Mouse (Mus musculus) lung, postnatal 0 days (tissue): ENCODE measurements around the gene Dph5. TPM values are rescaled to one million over a fixed set of nuclear protein-coding genes. Genes with fewer than 3 reads are reported as not detected.

Source experiments
- ATAC-seq: fragments of 200-750 bp; cut with Nextera tagmentation; 2 replicates; pipeline ENCODE4 v1.8.0; 2017; ENCODE audit warnings: moderate library complexity
- DNase-seq: peaks from one replicate; pipeline ENCODE4 v3.0.0-alpha.2; 2016; ENCODE audit warnings: low spot score
- H3K27ac ChIP-seq: fragments of 300-500 bp; sonication (generic); 2 replicates; pipeline ENCODE4 v1.5.1; 2014; ENCODE audit warnings: antibody characterized with exemption, mild to moderate bottlenecking, low read length, mixed read lengths
- H3K27me3 ChIP-seq: fragments of 300-500 bp; sonication (generic); replicated peaks from 2 replicates; pipeline ENCODE4 v1.6.1; 2014; ENCODE audit warnings: low read length, mixed read lengths; ENCODE audit not compliant: insufficient read depth
- H3K36me3 ChIP-seq: fragments of 300-500 bp; sonication (generic); 2 replicates; pipeline ENCODE4 v1.6.1; 2014; ENCODE audit warnings: low read length, mixed read lengths; ENCODE audit not compliant: insufficient read depth
- H3K4me1 ChIP-seq: fragments of 300-500 bp; sonication (generic); 2 replicates; pipeline ENCODE4 v1.6.1; 2014; ENCODE audit warnings: antibody characterized with exemption, low read depth, low read length, mixed read lengths; ENCODE audit not compliant: insufficient read depth
- H3K4me2 ChIP-seq: fragments of 300-500 bp; sonication (generic); replicated peaks from 2 replicates; pipeline ENCODE4 v1.6.1; 2014; ENCODE audit warnings: low read depth, mild to moderate bottlenecking, low read length, moderate library complexity, mixed read lengths
- H3K4me3 ChIP-seq: fragments of 300-500 bp; sonication (generic); 2 replicates; pipeline ENCODE4 v1.5.1; 2014; ENCODE audit warnings: low read depth, low read length
- H3K9ac ChIP-seq: fragments of 300-500 bp; sonication (generic); replicated peaks from 2 replicates; pipeline ENCODE4 v1.6.1; 2014; ENCODE audit warnings: low read depth, mild to moderate bottlenecking
- H3K9me3 ChIP-seq: fragments of 300-500 bp; sonication (generic); 2 replicates; pipeline ENCODE4 v1.6.1; 2016; ENCODE audit warnings: low read length, mixed read lengths
- CTCF ChIP-seq: IDR thresholded peaks from 2 replicates; pipeline ENCODE4 v1.5.1; 2016; ENCODE audit warnings: antibody characterized with exemption, mild to moderate bottlenecking
- EP300 ChIP-seq: IDR thresholded peaks from 2 replicates; pipeline ENCODE4 v1.6.1; 2016; ENCODE audit warnings: antibody characterized with exemption, mild to moderate bottlenecking, control low read depth
- WGBS: fragments of 180-500 bp; shearing (Covaris S2); extraction: QIAGEN DNeasy Blood & Tissue Kit; methylation state at CpG from one replicate; pipeline ENCODE4 v1.1.7; 2014; 5-methylcytosine and 5-hydroxymethylcytosine counted together
- polyA plus RNA-seq: library from polyadenylated mRNA; unstranded; fragments of >200 nt; fragmentation: Nextera tagmentation; extraction: Ambion mirVana; gene quantifications from 2 replicates; pipeline ENCODE4 v1.2.1, GENCODE M21; 2015

Gene Dph5
- polyA plus RNA-seq, 1 experiment from 2014 or later: 12.6 TPM

DNA sequence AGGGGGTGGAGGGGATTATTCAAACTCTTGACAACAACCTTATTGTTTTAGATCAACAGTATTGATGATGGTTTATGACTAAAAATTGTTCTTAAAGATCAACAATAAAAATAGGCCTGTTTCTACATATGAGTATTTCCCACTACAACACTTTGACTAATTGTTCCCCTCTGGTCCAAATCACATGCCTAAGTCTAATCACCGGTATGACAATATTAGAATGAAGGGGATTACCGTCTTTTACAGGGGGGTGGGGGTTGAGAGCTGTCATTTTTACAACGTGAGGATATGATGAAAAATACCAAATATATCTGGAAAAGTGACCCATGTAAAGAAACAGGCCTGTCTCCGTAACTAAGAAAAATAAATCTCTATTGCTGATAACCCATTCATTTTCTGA is 24.1 kb upstream of the Dph5 start:
- 61% methylated on average over 4 of the region's 4 CpGs for WGBS
- H3K9me3 ChIP-seq: no peaks in the 10 kb centered on the region
- ATAC-seq (no peak), DNase-seq (no peak)
- H3K36me3 ChIP-seq: no peaks in the 10 kb centered on the region
- no peaks in the 10 kb centered on the region for H3K4me1 ChIP-seq
- no peak overlapping the region for H3K27ac ChIP-seq
- no peak for TF ChIP-seq CTCF
- TF ChIP-seq EP300: no peak
- no peak overlapping the region for H3K4me2 ChIP-seq
- no peak overlapping the region for H3K4me3 ChIP-seq
- H3K27me3 ChIP-seq: no peaks in the 10 kb centered on the region
- no peak overlapping the region for H3K9ac ChIP-seq

DNA sequence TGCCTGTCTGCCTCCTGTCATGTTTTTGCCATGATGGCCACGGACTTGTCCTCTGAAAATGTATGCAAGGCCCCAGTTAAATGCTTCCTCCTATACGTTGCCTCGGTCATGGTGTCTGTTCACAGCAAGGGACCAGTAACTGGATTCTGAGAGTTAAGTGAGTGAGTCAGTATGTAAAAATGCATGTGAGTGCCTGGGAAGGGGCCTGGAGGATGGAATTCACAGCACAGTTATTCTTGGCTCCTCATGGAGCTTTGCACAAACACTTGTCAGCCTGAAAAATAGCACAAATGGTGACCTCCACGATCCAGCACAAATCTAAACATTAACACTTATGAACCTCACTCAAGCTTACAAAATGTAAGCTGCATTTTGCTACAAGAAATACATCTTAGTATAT is 20.5 kb upstream of the Dph5 start:
- no peak overlapping the region for H3K4me3 ChIP-seq
- TF ChIP-seq CTCF (no peak), EP300 (no peak)
- H3K4me2 ChIP-seq: no peak overlapping the region
- H3K27ac ChIP-seq: no peak overlapping the region
- 28% methylated on average over 4 of the region's 4 CpGs for WGBS
- H3K27me3 ChIP-seq: no peaks in the 10 kb centered on the region
- no peaks in the 10 kb centered on the region for H3K9me3 ChIP-seq
- ATAC-seq: peak; percentile 41; the same call in 1 of the 2 replicates
- H3K4me1 ChIP-seq: no peaks in the 10 kb centered on the region
- H3K36me3 ChIP-seq: no peaks in the 10 kb centered on the region
- H3K9ac ChIP-seq: no peak overlapping the region
- DNase-seq: peak; percentile 18

GRCm38 (mm10) chr3:115867901-115868300 is 19.7 kb upstream of the Dph5 start:
- ATAC-seq (no peak), DNase-seq (no peak)
- Histone ChIP-seq H3K9me3 (no peaks in the 10 kb centered on the region), H3K4me3 (no peak overlapping the region), H3K27ac (no peak overlapping the region), H3K9ac (no peak overlapping the region), H3K27me3 (no peaks in the 10 kb centered on the region), H3K36me3 (no peaks in the 10 kb centered on the region), H3K4me1 (no peaks in the 10 kb centered on the region), H3K4me2 (no peak overlapping the region)
- TF ChIP-seq EP300: no peak
- TF ChIP-seq CTCF: no peak
- 63% methylated on average over 1 of the region's 1 CpGs for WGBS

GRCm38 (mm10) chr3:115869360-115869759 is 18.3 kb upstream of the Dph5 start:
- no peak overlapping the region for H3K27ac ChIP-seq
- no peaks in the 10 kb centered on the region for H3K4me1 ChIP-seq
- DNase-seq (no peak), ATAC-seq (no peak)
- no peaks in the 10 kb centered on the region for H3K9me3 ChIP-seq
- H3K9ac ChIP-seq: no peak overlapping the region
- 33% methylated on average over 2 of the region's 2 CpGs for WGBS
- no peak overlapping the region for H3K4me2 ChIP-seq
- no peaks in the 10 kb centered on the region for H3K36me3 ChIP-seq
- no peak for TF ChIP-seq EP300
- H3K27me3 ChIP-seq: no peaks in the 10 kb centered on the region
- no peak overlapping the region for H3K4me3 ChIP-seq

GRCm38 (mm10) chr3:115875551-115875950 is 12.1 kb upstream of the Dph5 start:
- TF ChIP-seq EP300 (no peak), CTCF (no peak)

DNA sequence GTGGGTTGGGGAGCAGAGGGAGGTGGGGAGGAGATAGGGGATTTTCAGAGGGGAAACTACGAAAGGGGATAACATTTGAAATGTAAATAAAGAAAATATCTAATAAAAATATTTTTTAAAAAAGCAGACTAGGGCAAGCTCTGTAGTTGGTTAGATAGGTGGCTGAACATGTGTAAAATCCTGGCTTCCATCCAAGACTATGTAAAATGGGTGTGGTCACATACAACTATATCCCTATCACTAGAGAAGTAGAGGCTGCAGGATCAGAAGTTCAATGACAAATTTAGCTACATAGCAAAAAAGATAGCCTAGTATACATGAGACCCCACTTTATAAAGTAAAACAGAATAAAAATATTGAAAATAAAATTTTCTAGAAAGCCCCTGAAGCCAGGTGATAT is 10.5 kb upstream of the Dph5 start:
- no peaks in the 10 kb centered on the region for H3K27me3 ChIP-seq

More at GRCm38 (mm10) chr3:115875551-115875950, 12.1 kb upstream of the Dph5 start:
- no peaks in the 10 kb centered on the region for H3K9me3 ChIP-seq
- 66% methylated on average over 6 of the region's 6 CpGs for WGBS
- H3K4me3 ChIP-seq: no peak overlapping the region
- no peak for DNase-seq
- H3K4me1 ChIP-seq: no peaks in the 10 kb centered on the region
- no peak overlapping the region for H3K9ac ChIP-seq
- H3K27ac ChIP-seq: no peak overlapping the region
- no peak for ATAC-seq
- H3K36me3 ChIP-seq: no peaks in the 10 kb centered on the region
- H3K27me3 ChIP-seq: no peaks in the 10 kb centered on the region
- H3K4me2 ChIP-seq: no peak overlapping the region

GRCm38 (mm10) chr3:115884086-115884485 is 3.6 kb upstream of the Dph5 start:
- peak; percentile 44 for DNase-seq
- TF ChIP-seq CTCF: no peak
- TF ChIP-seq EP300: 0 out of 2 replicates have a peak, but pooled peaks have one; percentile 20
- Histone ChIP-seq H3K9me3 (no peaks in the 10 kb centered on the region), H3K27me3 (no peaks in the 10 kb centered on the region), H3K4me2 (no peak overlapping the region), H3K4me3 (no peak overlapping the region), H3K4me1 (no peaks in the 10 kb centered on the region), H3K9ac (no peak overlapping the region), H3K27ac (no peak overlapping the region), H3K36me3 (no peaks in the 10 kb centered on the region)
- no peak for ATAC-seq
- WGBS: 67% methylated on average over 1 of the region's 1 CpGs

More for the DNA sequence above, 10.5 kb upstream of the Dph5 start:
- no peak overlapping the region for H3K4me3 ChIP-seq
- H3K4me2 ChIP-seq: no peak overlapping the region
- no peak overlapping the region for H3K27ac ChIP-seq
- no peak for TF ChIP-seq EP300
- no peak for TF ChIP-seq CTCF
- H3K4me1 ChIP-seq: no peaks in the 10 kb centered on the region
- WGBS: 81% methylated on average over 1 of the region's 1 CpGs
- no peak overlapping the region for H3K9ac ChIP-seq
- DNase-seq (no peak), ATAC-seq (no peak)
- H3K36me3 ChIP-seq: no peaks in the 10 kb centered on the region
- no peaks in the 10 kb centered on the region for H3K9me3 ChIP-seq
